Mouse (Mus musculus): Measurements from ENCODE around the gene Adcy10.

Adcy10 gene

GRCm38 (mm10) chr1:165520716-165521115, 35.7 kb downstream of the Adcy10 start:
- no peak for DNase-seq (ENCODE audit: inconsistent age in 2 of 2, low spot score in 1 of 2)

- DNase-seq (ENCODE audit: inconsistent age in 2 of 2, low spot score in 1 of 2): peak; percentile 60 to 85
These were observed 51.2 kb downstream of the Adcy10 start for GRCm38 (mm10) chr1:165536079-165536675.

DNA sequence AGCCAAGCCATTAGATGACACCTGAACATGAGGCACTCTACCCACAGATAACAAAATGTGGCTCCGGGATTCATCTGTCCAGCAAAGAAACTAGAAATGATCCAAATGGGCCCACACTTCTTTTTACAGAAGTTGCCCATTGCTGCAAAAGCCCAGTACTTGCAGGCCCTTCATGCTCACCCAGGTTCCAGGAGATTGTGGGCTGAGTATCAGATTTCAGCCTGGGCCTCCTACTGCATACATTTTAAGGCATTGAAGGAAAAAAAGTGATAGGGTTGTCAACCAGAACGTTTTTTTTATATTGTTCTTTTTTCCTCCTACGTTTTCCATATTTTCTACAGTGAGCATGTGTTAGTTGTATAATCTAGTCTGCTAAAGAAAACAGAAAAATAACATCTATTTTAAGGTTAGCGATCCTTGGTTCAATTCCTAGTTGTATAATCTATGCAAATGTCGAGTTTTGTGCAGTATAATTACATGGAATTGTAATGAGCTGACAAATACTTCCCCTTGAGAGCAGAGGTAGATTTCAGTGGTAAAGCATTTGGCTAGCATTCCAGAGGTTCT, 52.3 kb downstream of the Adcy10 start:
- DNase-seq (ENCODE audit: inconsistent age in 2 of 2, low spot score in 1 of 2): no peak

DNA sequence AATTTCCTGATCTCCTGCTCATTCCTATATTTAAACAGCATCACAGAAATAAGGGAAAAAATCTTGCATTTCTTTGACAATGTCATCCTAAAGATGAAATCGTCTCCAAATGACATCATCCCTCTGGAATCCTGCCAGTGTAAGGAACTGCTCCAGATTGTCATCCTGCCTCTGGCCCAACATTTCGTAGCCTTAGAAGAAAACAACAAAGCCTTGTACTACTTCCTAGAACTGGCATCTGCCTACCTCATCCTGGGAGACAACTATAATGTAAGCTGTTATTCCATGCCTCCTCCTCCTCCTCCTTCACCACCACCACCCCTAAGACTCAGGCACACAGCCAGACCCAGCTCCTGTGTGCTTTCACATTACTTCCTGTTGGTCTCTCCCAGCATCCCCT, 71.7 kb downstream of the Adcy10 start:
- DNase-seq (ENCODE audit: inconsistent age in 2 of 2, low spot score in 1 of 2): peak in 1 of 2 experiments; percentile 35

GRCm38 (mm10) chr1:165559073-165559472, 74.1 kb downstream of the Adcy10 start:
- no peak for DNase-seq (ENCODE audit: inconsistent age in 2 of 2, low spot score in 1 of 2)

DNA sequence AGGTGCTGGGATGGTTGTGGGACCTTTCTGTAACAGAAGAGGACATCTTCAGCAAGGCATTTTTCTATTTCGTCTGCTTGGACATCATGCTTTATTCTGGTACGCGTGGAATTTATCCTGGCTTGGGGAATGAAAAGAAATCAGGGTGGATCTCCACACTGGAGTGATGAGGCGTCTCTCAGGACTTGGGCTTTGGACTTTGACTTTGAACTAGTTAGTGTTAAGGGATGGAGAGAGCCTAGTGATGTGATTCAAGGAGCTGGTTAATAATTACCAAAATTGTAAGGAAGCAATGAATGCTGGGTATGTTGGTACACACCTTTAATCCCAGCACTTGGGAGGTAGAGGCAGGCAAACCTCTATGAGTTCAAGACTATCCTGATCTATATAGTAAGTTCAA, 80.3 kb downstream of the Adcy10 start:
- no peak for DNase-seq (ENCODE audit: inconsistent age in 2 of 2, low spot score in 1 of 2)

DNA sequence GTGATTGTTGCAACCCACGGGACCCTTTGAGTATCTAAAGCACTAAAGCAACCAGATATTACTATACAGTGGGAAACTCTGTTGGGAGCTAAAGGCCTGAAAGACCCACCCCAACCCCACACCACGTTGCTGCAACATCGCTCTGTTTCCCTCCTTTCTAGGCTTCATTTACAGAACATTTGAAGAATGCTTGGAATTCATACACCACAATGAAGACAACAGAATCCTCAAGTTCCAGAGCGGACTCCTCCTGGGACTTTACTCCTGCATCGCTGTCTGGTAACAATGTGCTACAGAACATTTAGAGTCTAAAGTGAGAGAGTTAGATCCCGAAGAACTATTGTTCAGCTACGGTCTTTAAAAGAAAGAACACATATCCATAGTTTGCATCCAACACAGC, 82.5 kb downstream of the Adcy10 start:
- DNase-seq (ENCODE audit: inconsistent age in 2 of 2, low spot score in 1 of 2): no peak

- DNase-seq (ENCODE audit: inconsistent age in 2 of 2, low spot score in 1 of 2): no peak
These were observed 91.0 kb downstream of the Adcy10 start for GRCm38 (mm10) chr1:165576005-165576404.

DNA sequence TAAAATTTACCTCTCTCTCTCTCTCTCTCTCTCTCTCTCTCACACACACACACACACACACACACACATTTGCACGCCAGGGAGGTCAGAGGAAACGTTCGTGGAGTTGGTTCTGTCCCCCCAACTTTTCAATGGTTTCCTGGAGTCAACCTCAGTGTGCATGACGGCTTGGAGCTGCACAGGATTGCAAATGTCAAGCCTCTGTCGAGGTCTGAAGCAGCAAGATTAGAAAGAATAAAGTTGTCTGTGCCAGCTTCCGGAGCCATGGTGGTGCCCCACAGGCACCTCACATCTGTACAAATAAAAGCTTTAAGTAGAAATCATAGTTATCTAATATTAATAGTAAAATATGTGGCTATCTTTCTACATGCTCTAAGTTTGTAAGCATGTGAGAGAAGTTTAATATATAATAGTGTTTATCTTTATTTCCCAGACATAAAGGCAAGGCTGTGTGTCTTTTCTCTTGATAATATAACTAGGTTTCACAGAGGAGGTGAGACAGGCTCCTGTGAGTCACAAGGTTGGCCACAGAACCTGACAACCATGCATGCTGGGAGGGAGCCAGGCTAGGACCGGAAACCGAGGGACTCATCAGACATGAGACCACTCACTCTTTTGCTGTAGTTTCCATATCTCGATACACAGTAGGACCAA, 91.6 kb downstream of the Adcy10 start:
- DNase-seq (ENCODE audit: inconsistent age in 2 of 2, low spot score in 1 of 2): no peak

GRCm38 (mm10) chr1:165579332-165579731, 94.3 kb downstream of the Adcy10 start:
- DNase-seq (ENCODE audit: inconsistent age in 2 of 2, low spot score in 1 of 2): no peak

GRCm38 (mm10) chr1:165581255-165581654, 96.3 kb downstream of the Adcy10 start:
- no peak for DNase-seq (ENCODE audit: inconsistent age in 2 of 2, low spot score in 1 of 2)

DNA sequence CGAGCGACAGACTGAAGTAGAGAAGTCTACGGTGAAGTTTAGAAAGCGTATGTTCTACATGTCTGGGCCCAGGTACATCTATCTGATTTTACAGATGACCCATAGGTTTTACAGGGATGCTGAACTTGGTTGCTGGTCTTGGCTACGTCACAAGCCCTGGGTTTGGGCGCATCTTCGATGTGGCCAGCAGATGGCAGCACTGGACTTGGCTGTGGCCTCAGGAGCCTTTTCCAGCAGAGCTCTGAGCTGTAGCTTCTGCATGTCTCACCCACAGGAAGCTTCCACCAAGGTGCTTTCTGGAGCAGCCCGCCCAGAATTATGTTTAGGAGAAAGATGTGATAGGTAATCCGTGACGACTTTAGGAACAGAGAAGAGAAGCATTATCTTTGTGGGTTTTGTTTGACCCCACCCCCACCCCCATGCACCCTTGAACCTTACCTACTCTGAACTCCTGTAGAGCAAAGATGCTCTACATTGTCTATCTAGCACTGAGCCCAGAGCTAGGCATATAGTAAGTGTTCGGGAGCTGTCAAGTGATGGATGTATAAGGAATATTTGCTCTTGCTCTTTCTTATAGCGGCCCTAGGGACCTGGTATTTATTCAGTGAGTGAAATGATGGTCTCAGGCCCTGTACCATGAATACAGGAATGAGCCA, 98.7 kb downstream of the Adcy10 start:
- DNase-seq (ENCODE audit: inconsistent age in 2 of 2, low spot score in 1 of 2): peak; percentile 87 to 96

DNA sequence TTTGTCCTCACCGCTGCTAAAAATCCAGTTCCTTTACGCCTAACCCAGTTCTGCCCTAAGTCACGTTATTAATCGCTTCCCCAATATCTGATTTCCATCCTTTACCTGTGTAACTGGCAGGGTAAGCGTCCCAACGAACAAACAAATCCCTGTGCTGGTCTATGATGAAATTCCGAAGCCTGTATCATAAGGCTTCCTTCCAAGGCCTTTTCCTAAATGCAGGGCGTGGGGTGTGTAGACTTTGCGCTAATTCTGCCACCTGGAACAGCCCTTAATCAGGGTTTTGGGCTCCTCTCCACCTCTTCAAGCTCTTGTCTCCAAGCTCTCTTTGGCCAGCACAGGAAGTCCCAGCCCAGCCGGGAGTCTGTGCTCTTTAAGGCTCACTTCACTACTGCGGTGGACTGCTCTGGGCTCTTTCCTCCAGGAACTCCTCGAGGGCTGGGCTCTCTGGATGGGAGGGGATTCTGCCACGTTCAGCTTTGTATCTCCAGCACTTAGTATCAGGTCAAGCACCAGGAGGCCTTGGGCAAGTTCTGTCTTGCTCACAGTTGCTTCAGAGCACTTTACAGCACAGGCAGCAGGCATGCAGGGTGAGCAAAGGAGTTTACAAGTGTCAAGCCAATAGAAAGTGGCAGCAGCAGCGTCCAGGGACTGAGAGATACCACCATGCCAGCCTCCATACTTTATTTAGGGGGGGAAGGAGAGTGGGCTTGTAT, 100.6 kb downstream of the Adcy10 start:
- no peak for DNase-seq (ENCODE audit: inconsistent age in 2 of 2, low spot score in 1 of 2)

- peak in 1 of 2 experiments; percentile 45 for DNase-seq (ENCODE audit: inconsistent age in 2 of 2, low spot score in 1 of 2)
These were observed 101.4 kb downstream of the Adcy10 start for GRCm38 (mm10) chr1:165586366-165586765.

- peak; percentile 23 to 61 for DNase-seq (ENCODE audit: inconsistent age in 2 of 2, low spot score in 1 of 2)
These were observed 102.9 kb downstream of the Adcy10 start for GRCm38 (mm10) chr1:165587845-165588244.

GRCm38 (mm10) chr1:165589280-165590048, 104.5 kb downstream of the Adcy10 start:
- peak; percentile 40 to 70 for DNase-seq (ENCODE audit: inconsistent age in 2 of 2, low spot score in 1 of 2)

- peak in 1 of 2 experiments; percentile 13 for DNase-seq (ENCODE audit: inconsistent age in 2 of 2, low spot score in 1 of 2)
These were observed 105.8 kb downstream of the Adcy10 start for GRCm38 (mm10) chr1:165590760-165591159.

GRCm38 (mm10) chr1:165592295-165593082, 107.5 kb downstream of the Adcy10 start:
- no peak for DNase-seq (ENCODE audit: inconsistent age in 2 of 2, low spot score in 1 of 2)

DNA sequence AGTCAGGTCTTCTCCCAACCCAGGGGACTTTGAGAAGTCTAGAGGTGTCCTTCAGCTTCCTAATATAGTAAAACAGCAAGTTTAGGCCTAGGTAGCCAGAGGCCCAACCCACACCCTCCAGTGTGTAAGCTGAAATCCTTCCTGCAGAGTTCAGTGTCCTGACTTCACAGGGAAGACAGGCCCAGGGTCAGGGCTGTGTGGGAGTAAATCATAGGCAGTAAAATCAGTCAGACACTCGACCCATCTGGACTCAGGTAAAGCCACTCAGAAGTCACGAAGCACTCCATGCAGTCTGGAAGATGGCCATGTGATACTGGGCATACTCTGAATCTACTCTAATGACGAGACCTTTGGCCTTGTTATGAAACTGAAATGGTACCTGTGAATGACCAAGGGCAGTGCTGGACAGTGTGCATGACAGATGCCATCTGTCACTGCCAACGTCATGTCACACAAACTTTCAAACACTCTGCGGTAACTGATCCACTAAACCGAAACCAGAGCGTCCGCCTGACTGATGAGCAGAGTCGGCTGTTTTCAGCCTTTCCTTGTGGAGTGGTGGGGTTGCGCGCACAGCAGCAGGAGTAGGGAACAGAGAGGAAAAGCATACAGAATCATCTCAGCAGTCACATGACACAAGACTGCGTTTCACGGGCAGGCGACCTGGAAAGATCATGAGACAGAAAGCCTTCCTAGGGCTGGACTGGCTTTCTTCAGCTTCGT, 109.9 kb downstream of the Adcy10 start:
- DNase-seq (ENCODE audit: inconsistent age in 2 of 2, low spot score in 1 of 2): no peak
